Mouse (Mus musculus) small intestine, adult 2 months (tissue): ENCODE results near the gene Tbc1d4. TPM values are rescaled to one million over a fixed set of nuclear protein-coding genes. Genes with fewer than 3 reads are reported as not detected.

ENCODE experiments used
- H3K27ac ChIP-seq: fragments of 200-500 bp; 2 replicates; pipeline ENCODE4 v1.5.1; 2012; ENCODE audit warnings: low read depth, low read length, control low read depth, inconsistent platforms; ENCODE audit not compliant: insufficient read depth
- H3K27me3 ChIP-seq: fragments of 200-500 bp; 2 replicates; pipeline ENCODE4 v1.6.1; 2012; ENCODE audit warnings: mild to moderate bottlenecking, moderate library complexity, low read length, inconsistent platforms; ENCODE audit not compliant: control insufficient read depth, insufficient read depth
- H3K36me3 ChIP-seq: fragments of 200-500 bp; 2 replicates; pipeline ENCODE4 v1.6.1; 2012; ENCODE audit warnings: mild to moderate bottlenecking, low read length, control low read depth, inconsistent platforms; ENCODE audit not compliant: control insufficient read depth, insufficient read depth
- H3K4me1 ChIP-seq: fragments of 200-500 bp; 2 replicates; pipeline ENCODE4 v1.6.1; 2012; ENCODE audit warnings: low read length, inconsistent platforms, mixed read lengths; ENCODE audit not compliant: control insufficient read depth, insufficient read depth, insufficient read length
- H3K4me3 ChIP-seq: fragments of 200-500 bp; 2 replicates; pipeline ENCODE4 v1.5.1; 2012; ENCODE audit warnings: low read depth, mild to moderate bottlenecking, control low read depth, inconsistent platforms, low read length, moderate library complexity
- CTCF ChIP-seq: fragments of 200-500 bp; IDR thresholded peaks from 2 replicates; pipeline ENCODE4 v1.5.1; 2012; ENCODE audit warnings: low read depth, mild to moderate bottlenecking, control low read depth, inconsistent platforms, low read length, moderate library complexity, mixed read lengths; ENCODE audit not compliant: insufficient replicate concordance, insufficient read length; ENCODE audit errors: extremely low read depth
- POLR2A ChIP-seq: fragments of 200-500 bp; IDR thresholded peaks from 2 replicates; pipeline ENCODE4 v1.6.1; 2012; ENCODE audit warnings: low read depth, mild to moderate bottlenecking, control low read depth, inconsistent platforms, low read length, moderate library complexity
- WGBS: fragments of 180-500 bp; shearing (Covaris S2); methylation state at CpG from one replicate; pipeline ENCODE4 v1.1.7; 2018; 5-methylcytosine and 5-hydroxymethylcytosine counted together
- polyA plus RNA-seq: library from polyadenylated mRNA; depleted of rRNA; stranded (reverse); fragments of >200 nt; gene quantifications from 2 replicates; pipeline ENCODE4 v1.2.3, GENCODE M21; 2012

The Tbc1d4 gene
- polyA plus RNA-seq, 1 experiment, result 1.3 TPM

GRCm38 (mm10) chr14:101510540-101511313 is 98.3 kb downstream of the Tbc1d4 start:
- 73% methylated on average over 13 of the region's 13 CpGs for WGBS
- no peaks in the 10 kb centered on the region for H3K36me3 ChIP-seq
- no peak overlapping the region for H3K27ac ChIP-seq
- H3K27me3 ChIP-seq, result no peaks in the 10 kb centered on the region
- TF ChIP-seq POLR2A (no peak), CTCF (no peak)
- no peak overlapping the region for H3K4me3 ChIP-seq
- no peaks in the 10 kb centered on the region for H3K4me1 ChIP-seq

- Histone ChIP-seq H3K4me1 (no peaks in the 10 kb centered on the region), H3K27ac (no peak overlapping the region), H3K27me3 (no peaks in the 10 kb centered on the region), H3K4me3 (no peak overlapping the region), H3K36me3 (no peaks in the 10 kb centered on the region)
- 82% methylated on average over 7 of the region's 7 CpGs for WGBS
- TF ChIP-seq CTCF, result no peak
- no peak for TF ChIP-seq POLR2A
Measured at GRCm38 (mm10) chr14:101509759-101510158, 99.2 kb downstream of the Tbc1d4 start.

- Histone ChIP-seq H3K27ac (no peak overlapping the region), H3K4me3 (no peak overlapping the region), H3K36me3 (no peaks in the 10 kb centered on the region), H3K4me1 (no peaks in the 10 kb centered on the region), H3K27me3 (no peaks in the 10 kb centered on the region)
- WGBS, result 85% methylated on average over 7 of the region's 7 CpGs
- no peak for TF ChIP-seq POLR2A
- TF ChIP-seq CTCF, result no peak
Measured at GRCm38 (mm10) chr14:101507956-101508355, 101.0 kb downstream of the Tbc1d4 start.

- H3K27ac ChIP-seq, result no peak overlapping the region
- no peaks in the 10 kb centered on the region for H3K27me3 ChIP-seq
- H3K36me3 ChIP-seq, result no peaks in the 10 kb centered on the region
- no peak overlapping the region for H3K4me3 ChIP-seq
- WGBS, result 89% methylated on average over 17 of the region's 17 CpGs
- no peaks in the 10 kb centered on the region for H3K4me1 ChIP-seq
- TF ChIP-seq POLR2A (no peak), CTCF (no peak)
Measured at GRCm38 (mm10) chr14:101507146-101507545, 101.8 kb downstream of the Tbc1d4 start.

GRCm38 (mm10) chr14:101505805-101506204 is 103.2 kb downstream of the Tbc1d4 start:
- Histone ChIP-seq H3K4me3 (no peak overlapping the region), H3K4me1 (no peaks in the 10 kb centered on the region), H3K27ac (no peak overlapping the region), H3K27me3 (no peaks in the 10 kb centered on the region), H3K36me3 (no peaks in the 10 kb centered on the region)
- TF ChIP-seq CTCF, result no peak

- WGBS, result 88% methylated on average over 13 of the region's 13 CpGs
- TF ChIP-seq CTCF (no peak), POLR2A (no peak)
- H3K27me3 ChIP-seq, result no peaks in the 10 kb centered on the region
- H3K4me1 ChIP-seq, result no peaks in the 10 kb centered on the region
- H3K27ac ChIP-seq, result no peak overlapping the region
- H3K4me3 ChIP-seq, result no peak overlapping the region
- H3K36me3 ChIP-seq, result no peaks in the 10 kb centered on the region
Measured at GRCm38 (mm10) chr14:101504473-101505200, 104.4 kb downstream of the Tbc1d4 start.

- Histone ChIP-seq H3K27ac (no peak overlapping the region), H3K36me3 (no peaks in the 10 kb centered on the region), H3K4me1 (no peaks in the 10 kb centered on the region), H3K4me3 (no peak overlapping the region), H3K27me3 (no peaks in the 10 kb centered on the region)
- TF ChIP-seq POLR2A (no peak), CTCF (no peak)
- WGBS, result 87% methylated on average over 3 of the region's 3 CpGs
Measured at GRCm38 (mm10) chr14:101503168-101503961, 105.6 kb downstream of the Tbc1d4 start.
